Mouse (Mus musculus) induced T-regulatory cell, adult 2 months (primary cell): Measurements from ENCODE around the gene Atf7.

Source experiments
- DNase-seq: peaks from one replicate; pipeline ENCODE4 v3.0.0-alpha.2; 2012; ENCODE audit warnings: low read depth

Gene Atf7

GRCm38 (mm10) chr15:102546677-102547427, 78.4 kb downstream of the Atf7 start:
- DNase-seq: no peak

- DNase-seq: no peak
These were observed 79.0 kb downstream of the Atf7 start for GRCm38 (mm10) chr15:102546246-102546645.

GRCm38 (mm10) chr15:102544801-102545200, 80.5 kb downstream of the Atf7 start:
- no peak for DNase-seq

DNA sequence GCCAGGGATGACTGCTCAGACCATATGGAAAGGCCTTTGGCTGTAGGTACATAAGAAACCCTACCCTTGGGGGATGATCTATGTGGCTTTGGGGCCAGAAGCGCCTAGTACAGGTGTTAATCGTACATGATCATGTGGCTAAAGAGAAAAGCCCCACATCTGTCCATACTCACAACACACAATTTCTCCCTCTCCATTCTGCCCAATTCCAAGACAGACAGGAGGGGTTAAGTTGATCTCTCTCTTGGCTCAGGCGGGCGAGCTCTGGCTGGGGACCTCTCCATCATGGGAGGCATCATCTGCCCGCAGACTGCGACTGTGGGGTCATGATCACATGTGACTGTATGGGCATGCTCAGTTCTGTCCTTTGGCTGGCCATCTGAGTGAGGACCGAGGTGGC, 91.3 kb downstream of the Atf7 start:
- DNase-seq: no peak

DNA sequence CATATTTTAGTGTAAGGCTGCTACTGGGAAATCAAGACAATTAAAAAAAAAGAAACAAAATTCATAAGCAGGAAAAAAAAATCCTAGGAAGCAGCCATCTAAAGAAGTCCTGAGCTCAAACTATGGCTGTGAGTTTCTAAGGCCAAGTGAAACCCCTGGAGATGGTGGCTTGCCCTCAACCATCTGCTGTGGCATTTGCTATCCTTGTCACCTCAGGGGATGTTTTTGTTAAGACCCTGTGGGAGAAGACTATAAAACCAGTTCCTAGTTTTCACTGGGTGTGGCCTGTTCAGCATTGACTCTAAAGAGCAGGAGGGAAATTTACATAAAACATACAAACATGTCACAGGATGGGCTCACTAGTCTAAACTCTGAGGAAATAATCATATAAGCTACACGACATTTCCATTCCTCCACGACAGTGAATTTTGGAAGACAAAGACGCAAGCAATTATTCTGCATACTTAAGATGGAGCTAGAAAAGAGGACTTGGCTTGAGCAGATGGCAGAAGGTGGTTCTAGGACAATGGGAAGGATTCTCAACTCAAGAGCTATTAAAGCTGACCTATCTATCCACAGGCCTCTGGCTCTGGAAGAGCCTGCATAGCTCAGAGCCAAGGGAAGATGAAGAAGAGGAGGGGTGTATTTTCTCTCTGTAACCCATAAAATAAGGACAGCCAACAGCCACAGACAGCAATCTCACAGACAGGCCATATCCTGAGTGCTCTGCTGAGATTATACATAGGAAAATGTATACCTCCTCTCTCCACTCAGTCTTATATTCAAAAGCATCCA, 93.0 kb downstream of the Atf7 start:
- no peak for DNase-seq

GRCm38 (mm10) chr15:102531586-102531985, 93.7 kb downstream of the Atf7 start:
- DNase-seq: no peak

- no peak for DNase-seq
These were observed 94.7 kb downstream of the Atf7 start for GRCm38 (mm10) chr15:102530566-102530965.

DNA sequence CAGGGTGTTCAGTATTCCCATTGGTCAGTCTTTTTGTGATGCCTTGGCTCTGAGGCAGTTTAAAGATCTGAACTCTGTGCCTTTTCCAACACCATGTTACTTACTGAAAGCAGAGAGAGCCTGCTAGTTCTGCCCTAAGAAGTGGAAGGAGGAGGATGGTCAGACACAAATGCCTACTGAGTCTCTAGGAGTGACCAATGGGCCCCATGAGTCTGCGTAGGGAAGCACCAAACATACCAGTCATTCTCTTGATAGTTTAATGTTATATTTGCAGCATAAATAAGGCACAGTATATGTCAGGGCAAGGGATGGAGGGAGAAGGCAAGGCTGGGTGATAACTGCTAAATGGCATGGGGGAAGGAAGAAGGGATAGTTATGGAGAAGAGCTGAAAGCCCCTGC, 96.9 kb downstream of the Atf7 start:
- DNase-seq: no peak

GRCm38 (mm10) chr15:102527936-102528335, 97.3 kb downstream of the Atf7 start:
- peak; percentile 47 for DNase-seq

- no peak for DNase-seq
These were observed 98.9 kb downstream of the Atf7 start for GRCm38 (mm10) chr15:102526111-102527002.

GRCm38 (mm10) chr15:102524892-102525485, 100.3 kb downstream of the Atf7 start, which contains the start of gene Npff:
Gene Npff, minus strand, starts transcription at chr15:102524942.
- peak; percentile 88 for DNase-seq

GRCm38 (mm10) chr15:102521480-102521879, 103.8 kb downstream of the Atf7 start:
- no peak for DNase-seq

GRCm38 (mm10) chr15:102520416-102520815, 104.8 kb downstream of the Atf7 start:
- no peak for DNase-seq

DNA sequence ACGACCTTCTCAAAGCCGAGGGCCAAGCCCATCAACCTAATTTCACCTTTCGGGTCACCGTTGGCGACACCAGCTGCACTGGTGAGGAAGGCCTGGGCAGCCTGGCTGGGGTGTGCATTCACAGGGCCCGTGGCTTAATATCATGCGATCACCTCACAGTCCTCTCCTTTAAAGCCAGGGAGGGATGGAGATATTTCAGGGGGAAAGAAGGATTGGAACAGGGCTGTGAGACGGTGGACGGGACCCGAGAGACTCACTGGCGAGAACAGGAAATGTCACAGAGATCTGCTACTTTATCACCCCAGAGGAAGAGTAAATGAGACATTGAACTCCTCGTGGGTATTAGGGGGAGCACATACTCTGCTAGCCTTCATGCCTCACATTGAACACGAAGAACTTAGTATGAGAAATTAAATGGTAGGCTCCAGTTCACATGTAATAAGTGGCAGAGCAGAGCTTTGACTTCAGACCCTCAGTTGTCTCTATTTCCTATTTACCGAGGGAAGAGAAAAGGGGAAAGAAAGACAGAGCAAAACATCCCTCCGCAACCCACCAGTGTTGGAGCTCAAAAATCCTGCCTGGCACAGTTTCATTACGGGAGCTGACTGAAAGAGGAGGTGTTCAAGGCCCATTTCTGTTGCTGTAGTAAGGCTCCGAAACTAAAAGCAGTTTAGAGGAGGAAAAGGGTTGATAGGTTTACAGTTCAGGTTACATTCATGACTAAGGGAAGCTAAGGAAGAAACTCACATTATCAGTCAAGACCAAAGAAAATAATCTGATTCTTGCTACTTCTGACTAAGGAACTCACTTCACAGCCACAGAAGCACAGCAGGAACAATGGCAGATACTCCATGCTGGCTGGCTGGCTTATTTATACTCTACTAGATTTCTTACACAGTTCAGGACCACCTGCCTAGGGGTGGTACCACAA, 105.8 kb downstream of the Atf7 start:
- DNase-seq: peak; percentile 39

- no peak for DNase-seq
These were observed 106.4 kb downstream of the Atf7 start for GRCm38 (mm10) chr15:102518859-102519201.

DNA sequence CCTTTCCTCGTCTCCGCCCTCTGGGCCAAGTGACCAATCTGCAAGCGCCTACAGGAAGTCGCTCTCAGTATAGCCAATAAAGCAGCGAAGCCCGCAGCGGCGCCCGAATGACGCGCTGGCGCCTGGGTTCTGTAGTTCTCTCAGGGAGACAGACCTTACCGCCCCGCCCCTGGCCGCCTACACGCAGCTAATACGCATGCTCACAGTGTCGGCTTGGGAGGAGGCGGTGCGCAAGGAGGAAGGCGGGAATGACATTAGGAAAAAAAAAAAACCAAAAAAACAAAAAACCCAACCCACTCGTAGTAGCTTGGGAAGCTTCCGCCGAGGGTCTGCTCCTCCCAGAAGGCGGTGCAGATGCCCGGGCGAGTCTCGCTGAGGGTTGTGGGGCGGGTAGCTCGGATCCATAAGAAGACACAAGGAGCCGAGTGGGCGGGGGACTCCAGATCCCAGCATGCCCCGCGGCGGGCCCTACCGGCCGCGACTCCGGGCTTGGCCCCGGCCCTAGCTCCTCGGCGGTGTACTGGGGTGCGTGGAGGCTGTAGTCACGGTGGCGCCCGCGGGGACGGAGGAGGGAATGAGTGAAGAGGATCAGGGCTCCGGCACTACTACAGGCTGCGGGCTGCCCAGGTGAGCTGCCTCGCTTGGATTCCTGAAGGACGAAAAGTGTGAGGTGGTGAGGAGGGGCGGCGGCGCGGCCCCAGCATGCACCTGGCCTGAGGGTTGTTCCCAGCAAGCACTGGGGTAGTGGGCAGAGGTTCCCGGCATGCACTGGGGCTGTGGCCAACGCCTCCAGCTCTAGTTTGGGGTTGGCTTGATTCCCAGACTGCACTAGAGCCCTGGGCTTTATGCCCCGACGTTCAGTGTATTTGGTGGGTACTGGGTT, 107.0 kb downstream of the Atf7 start, which contains the start of gene Tarbp2:
Gene Tarbp2, plus strand, starts transcription at position 217 of the 883 bp plus-strand sequence.
- DNase-seq: peak; percentile 99

GRCm38 (mm10) chr15:102517631-102517975, 107.7 kb downstream of the Atf7 start:
- DNase-seq: no peak

- DNase-seq: peak; percentile 84
These were observed 108.4 kb downstream of the Atf7 start, which contains the start of gene Map3k12 for GRCm38 (mm10) chr15:102516728-102517404. Gene Map3k12, minus strand, starts transcription at chr15:102517064.

- DNase-seq: no peak
These were observed 109.0 kb downstream of the Atf7 start for GRCm38 (mm10) chr15:102516293-102516692.
